Mouse (Mus musculus): ENCODE data around the gene Rsrc2.

Rsrc2 gene

GRCm38 (mm10) chr5:123696244-123696643 is 53.0 kb downstream of the Rsrc2 start:
- no peak for DNase-seq (ENCODE audit: low spot score)

DNA sequence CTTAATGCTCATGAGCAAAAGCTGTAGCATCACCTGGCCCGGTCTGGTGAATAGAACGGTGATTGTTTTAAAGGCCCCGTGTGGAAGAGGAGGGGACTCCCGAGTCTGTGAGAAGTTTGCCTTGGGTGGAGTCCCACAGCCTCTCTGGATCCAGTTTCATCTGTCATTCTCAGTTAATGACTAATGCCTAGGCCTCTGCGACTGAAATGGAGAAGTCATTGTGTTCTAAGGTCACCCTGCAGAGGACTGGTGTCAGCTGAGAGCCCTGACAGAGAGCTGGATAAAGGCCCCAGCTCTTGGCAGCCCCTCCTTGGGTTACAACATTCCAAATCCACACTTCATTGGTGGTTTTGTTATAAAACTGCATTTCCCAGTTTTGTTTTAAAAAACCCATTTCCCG is 54.7 kb downstream of the Rsrc2 start:
- no peak for DNase-seq (ENCODE audit: low spot score)

DNA sequence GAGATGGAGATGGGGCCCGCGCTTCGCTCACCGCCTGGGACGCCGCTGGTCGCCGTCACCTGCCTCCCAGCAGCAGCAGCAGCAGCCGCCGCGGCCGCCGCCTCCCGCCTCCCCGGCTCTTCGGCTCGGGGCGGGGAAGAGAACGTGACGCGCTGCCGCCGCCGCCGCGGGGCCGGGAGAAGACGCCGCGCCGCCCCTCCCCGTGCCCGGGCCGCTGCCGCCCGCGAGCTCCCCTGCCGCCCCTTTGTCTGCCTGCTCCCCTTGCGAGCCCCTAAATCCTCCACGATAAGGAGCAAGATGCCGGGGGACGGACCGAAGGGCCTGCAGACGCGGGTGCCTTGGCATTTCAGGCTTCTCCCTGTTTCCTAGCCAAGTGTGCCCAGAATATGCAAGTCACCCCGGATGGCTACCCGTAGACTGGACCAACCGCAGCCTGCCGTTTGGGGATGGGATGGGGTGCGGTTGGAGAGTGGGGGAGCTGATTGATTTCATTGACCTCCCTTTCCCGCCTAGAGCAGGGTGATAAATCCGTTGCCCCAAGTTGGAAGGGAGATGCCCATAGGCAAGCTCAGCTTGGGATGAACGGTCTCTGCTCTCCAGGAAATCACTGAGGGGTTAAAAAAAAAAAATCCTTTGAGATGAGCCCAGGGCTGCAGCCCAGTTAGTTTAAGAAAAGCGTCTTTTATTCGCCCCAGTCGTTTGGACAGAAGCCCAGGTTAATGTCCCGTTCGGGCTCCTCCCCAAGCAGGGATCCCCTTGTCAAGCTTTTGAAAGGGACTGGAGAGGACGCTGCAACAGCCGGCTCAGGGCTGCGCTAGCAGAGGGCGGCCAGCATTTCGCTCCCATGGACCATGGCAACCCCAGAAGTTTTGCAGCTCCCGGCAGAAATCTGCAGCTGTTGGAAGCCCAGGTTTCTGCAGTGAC is 64.7 kb downstream of the Rsrc2 start, which contains the start of gene Clip1:
Gene Clip1 (minus strand): TSS at position 398 of the 924 bp plus-strand sequence.
- peak; percentile 72 for DNase-seq (ENCODE audit: low spot score)

DNA sequence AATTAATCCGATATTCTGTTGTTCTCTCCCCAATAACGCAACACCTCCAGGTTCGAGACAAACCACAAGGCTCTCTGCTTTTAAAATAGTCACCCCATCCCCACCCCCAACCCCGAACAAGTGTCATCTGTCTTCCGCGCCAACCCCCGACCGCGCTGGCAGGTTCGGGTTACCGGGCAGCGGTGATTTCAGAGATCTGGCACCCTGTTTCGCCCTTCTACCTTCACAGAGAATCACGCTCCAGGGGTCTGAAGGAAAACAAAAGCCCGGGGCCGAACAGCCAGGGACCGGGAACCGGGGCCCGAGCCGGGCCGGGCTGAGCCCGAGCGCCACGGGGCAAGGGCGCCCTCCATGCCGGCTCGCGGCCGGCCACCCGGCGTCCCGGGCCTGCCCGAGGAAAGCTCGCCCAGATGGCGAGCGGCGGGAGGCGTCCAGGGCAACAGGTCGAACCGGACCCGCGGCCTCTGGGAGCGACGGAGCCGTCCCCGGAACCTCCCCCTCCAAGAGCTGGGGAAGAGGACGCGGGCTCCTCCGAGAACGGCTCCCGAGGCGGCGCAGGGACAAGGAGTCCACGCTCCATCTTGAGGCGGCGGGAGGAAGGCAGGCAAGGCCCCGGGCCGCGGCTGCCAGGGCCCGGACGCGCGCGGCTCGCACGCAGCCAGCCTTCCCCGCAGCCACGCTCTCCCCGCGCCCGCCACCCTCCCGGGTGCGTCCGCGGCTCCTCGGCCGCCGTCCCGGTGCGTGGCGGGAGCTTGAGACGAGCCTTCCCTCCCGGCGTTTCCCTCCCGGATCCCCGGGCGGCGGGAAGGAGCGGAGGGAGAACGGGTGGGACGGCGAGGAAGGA is 65.6 kb downstream of the Rsrc2 start:
- DNase-seq (ENCODE audit: low spot score) = peak; percentile 51

- DNase-seq (ENCODE audit: low spot score) = peak; percentile 64
Measured at GRCm38 (mm10) chr5:123683043-123683376, 66.2 kb downstream of the Rsrc2 start.

- DNase-seq (ENCODE audit: low spot score) = no peak
Measured at GRCm38 (mm10) chr5:123682372-123682771, 66.8 kb downstream of the Rsrc2 start.

DNA sequence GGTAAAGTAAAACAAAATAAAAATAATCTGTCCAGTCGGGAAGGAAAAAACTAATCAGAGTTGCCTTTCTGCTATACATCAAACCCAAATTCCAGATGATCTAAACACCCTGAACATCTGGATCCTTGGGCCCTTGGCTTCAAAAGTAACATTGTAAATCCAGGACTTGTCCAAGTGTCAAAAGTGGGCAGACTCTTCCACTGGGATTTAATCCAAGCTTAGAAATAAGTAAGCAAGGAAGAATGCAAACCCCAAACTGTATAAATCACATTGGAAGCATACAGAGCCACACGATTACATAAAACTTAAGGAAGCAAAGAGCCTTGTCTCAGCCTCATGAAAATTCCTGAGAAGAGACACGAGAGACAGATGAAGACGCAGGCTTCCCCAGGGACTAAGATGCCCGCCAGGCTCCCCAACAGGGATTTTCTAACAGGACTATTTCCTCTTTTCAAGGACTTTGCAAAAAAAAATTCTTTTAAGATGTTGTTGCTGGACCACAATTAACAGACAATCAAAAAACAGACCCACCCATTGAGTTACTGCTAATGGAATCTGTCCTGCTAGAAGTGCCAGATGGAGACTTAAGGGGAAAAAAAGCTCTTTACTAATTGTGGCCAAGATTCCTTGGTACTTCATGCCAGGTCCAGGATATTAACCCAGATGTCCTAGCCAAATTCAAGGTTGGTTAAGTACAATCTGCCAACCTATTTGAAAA is 69.5 kb downstream of the Rsrc2 start:
- peak; percentile 73 for DNase-seq (ENCODE audit: low spot score)

DNA sequence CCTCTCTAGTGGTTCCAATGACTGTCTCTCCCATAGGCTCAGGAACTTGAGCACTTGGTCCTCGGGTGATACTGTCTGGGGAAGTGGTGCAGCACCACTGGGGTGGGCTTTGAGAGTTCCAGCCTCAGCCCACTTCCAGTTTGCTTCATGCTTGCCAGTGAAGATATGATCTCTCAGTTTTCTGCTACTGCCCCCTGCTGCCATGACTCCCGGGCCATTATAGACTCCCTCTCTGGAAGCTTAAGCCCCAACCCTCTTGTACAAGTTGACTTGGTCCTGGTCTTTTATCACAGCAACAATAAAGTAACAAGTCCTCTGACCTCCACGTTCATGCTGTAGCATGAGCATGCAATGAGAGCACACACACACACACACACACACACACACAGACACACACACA is 70.1 kb downstream of the Rsrc2 start:
- DNase-seq (ENCODE audit: low spot score) = no peak
